Mouse (Mus musculus) brain, embryonic 14.5 days (tissue): ENCODE measurements around the gene Tbxas1.

Experiments
- CTCF ChIP-seq: fragments of 200-500 bp; IDR thresholded peaks from 2 replicates; pipeline ENCODE4 v1.5.1; 2012; ENCODE audit warnings: inconsistent platforms, mild to moderate bottlenecking, moderate library complexity, borderline replicate concordance; ENCODE audit not compliant: insufficient read depth, insufficient read length; ENCODE audit errors: extremely low read depth
- POLR2A ChIP-seq: fragments of 200-500 bp; IDR thresholded peaks from 2 replicates; pipeline ENCODE4 v1.6.1; 2012; ENCODE audit warnings: mild to moderate bottlenecking, inconsistent platforms, borderline replicate concordance; ENCODE audit not compliant: poor library complexity, insufficient read depth, insufficient read length, severe bottlenecking; ENCODE audit errors: extremely low read depth

DNA sequence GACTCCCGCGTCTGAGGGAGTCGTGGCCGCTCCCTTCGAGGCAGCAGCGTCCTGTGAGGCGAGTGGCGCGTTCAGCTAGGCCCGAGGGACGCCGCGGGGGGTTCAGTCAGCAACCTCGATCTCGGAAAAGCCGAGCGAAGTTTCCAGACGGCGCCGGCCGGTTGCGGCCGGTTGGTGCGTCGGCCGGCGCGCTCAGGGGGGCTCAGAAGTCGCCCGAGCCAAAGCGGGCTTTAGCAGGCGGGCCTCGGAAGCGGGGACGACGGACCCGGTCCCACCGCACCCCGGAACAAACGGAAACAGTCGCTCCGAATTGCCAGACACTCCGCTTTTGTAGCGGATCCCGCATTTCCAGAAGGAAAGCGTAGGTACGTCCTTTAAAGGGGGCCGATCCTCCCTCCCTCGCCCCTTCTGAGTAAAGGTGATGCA is 243.3 kb downstream of the Tbxas1 start:
- TF ChIP-seq CTCF (no peak), POLR2A (no peak)
